Mouse (Mus musculus) heart, postnatal 0 days (tissue): ENCODE results near the gene Sh3gl3.

Experiments used
- CTCF ChIP-seq: IDR thresholded peaks from 2 replicates; pipeline ENCODE4 v1.5.1; 2016; ENCODE audit warnings: antibody characterized with exemption, control low read depth, low read depth
- EP300 ChIP-seq: IDR thresholded peaks from 2 replicates; pipeline ENCODE4 v1.6.1; 2016; ENCODE audit warnings: antibody characterized with exemption, low read depth

DNA sequence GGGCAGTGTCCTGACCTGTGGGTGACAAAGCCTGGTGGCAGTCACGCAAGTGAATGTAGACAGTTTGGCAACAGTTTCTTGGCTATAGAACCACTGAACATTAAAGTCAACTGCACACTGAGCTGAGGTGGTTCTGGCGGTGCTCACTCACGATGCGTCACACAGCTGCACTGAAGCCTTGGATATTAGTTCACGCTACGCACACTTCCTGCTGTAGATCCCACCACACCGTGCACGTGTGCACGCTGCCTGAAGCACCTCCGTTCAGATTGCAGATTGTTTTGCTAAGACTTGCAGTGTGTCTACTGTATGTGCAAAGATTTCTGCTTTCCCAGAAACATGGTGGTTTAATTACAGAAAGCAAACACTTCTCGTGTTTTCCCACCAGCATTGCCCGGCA lies 144.9 kb downstream of the Sh3gl3 start:
- TF ChIP-seq CTCF (no peak), EP300 (no peak)
